Mouse (Mus musculus) MEL (cell line): ENCODE results near the gene Adgrf5.

Experiments used
- CTCF ChIP-seq, 3 experiments: IDR thresholded peaks in 2 of 3; conservative IDR thresholded peaks in 1 of 3; 2 replicates each; pipeline ENCODE4 v1.5.1; 2011 to 2012; ENCODE audit warnings: low read length in 3 of 3, low read depth in 2 of 3, mild to moderate bottlenecking in 2 of 3, improper control_type of control experiment in 1 of 3, inconsistent platforms in 1 of 3, mixed read lengths in 1 of 3, moderate library complexity in 1 of 3; ENCODE audit not compliant: control insufficient read depth in 1 of 3, insufficient read depth in 1 of 3, poor library complexity in 1 of 3, severe bottlenecking in 1 of 3
- MAX ChIP-seq: IDR thresholded peaks from 2 replicates; pipeline ENCODE4 v1.6.1; 2011; ENCODE audit warnings: low read length, improper control_type of control experiment
- NRF1 ChIP-seq: IDR thresholded peaks from 2 replicates; pipeline ENCODE4 v1.6.1; 2014; ENCODE audit warnings: low read depth, mild to moderate bottlenecking, inconsistent platforms, low read length, improper control_type of control experiment, moderate library complexity; ENCODE audit not compliant: poor library complexity, insufficient read depth, severe bottlenecking
- POLR2A ChIP-seq, 2 experiments: IDR thresholded peaks; 2 replicates each; pipeline ENCODE4 v1.6.1; 2011 to 2012; ENCODE audit warnings: low read length in 2 of 2, mild to moderate bottlenecking in 2 of 2, control low read depth in 1 of 2, improper control_type of control experiment in 1 of 2, low read depth in 1 of 2, moderate library complexity in 1 of 2; ENCODE audit not compliant: control insufficient read depth in 1 of 2, insufficient read depth in 1 of 2, poor library complexity in 1 of 2

DNA sequence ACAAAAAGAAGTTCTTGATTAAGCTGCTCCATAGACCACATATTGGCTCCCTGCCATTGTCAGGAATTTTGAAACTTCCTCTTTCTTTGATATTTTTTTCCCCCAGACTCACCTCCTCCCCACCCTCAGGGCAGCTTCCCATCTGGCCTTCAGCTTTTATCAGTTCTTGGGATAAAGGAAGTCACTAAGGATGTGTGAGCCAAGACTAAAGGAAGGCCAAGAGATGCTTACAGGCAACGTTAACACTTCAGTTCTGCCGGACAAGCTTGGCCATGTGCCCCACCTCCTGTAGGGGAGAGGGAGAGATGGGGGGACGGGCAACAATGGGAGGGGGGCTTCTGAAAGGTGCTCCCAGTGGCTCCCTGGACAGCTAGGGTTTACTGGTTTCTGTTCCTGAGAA lies 109.8 kb downstream of the Adgrf5 start:
- no peak for TF ChIP-seq MAX
- no peak for TF ChIP-seq NRF1
- TF ChIP-seq CTCF (IDR thresholded peaks at IDR 0.05 in 2 of 3, conservative IDR thresholded peaks at IDR 0.05 in 1 of 3; ENCODE audit: control insufficient read depth in 1 of 3, insufficient read depth in 1 of 3, low read depth in 2 of 3, low read length in 3 of 3, poor library complexity in 1 of 3, severe bottlenecking in 1 of 3): no peak
- no peak for TF ChIP-seq POLR2A (IDR thresholded peaks at IDR 0.05; ENCODE audit: control insufficient read depth in 1 of 2, insufficient read depth in 1 of 2, low read depth in 1 of 2, low read length in 2 of 2, poor library complexity in 1 of 2)
